Mouse (Mus musculus) myocyte (in vitro differentiated cells): ENCODE data around the gene Entpd7. TPM values are rescaled to one million over a fixed set of nuclear protein-coding genes. Genes with fewer than 3 reads are reported as not detected.
A peak's percentile ranks its signal among the peaks of the same experiment; 100 is the strongest.

Experiments used
- H3K27me3 ChIP-seq: one replicate; pipeline ENCODE4 v1.6.1; 2011; ENCODE audit not compliant: control insufficient read depth, insufficient read depth, insufficient read length
- H3K36me3 ChIP-seq: one replicate; pipeline ENCODE4 v1.6.1; 2011; ENCODE audit not compliant: control insufficient read depth, insufficient read depth
- H3K4me2 ChIP-seq: one replicate; pipeline ENCODE4 v1.6.1; 2011; ENCODE audit warnings: low read depth, control low read depth
- H3K4me3 ChIP-seq: one replicate; pipeline ENCODE4 v1.5.1; 2011; ENCODE audit warnings: mild to moderate bottlenecking, control low read depth, moderate library complexity
- H3K79me2 ChIP-seq: one replicate; pipeline ENCODE4 v1.6.1; 2011; ENCODE audit not compliant: control insufficient read depth, insufficient read depth
- H3ac ChIP-seq: one replicate; pipeline ENCODE4 v1.6.1; 2011; ENCODE audit not compliant: control insufficient read depth, insufficient read length
- CEBPB ChIP-seq: IDR thresholded peaks from 2 replicates; pipeline ENCODE4 v1.6.1; 2011; ENCODE audit warnings: mild to moderate bottlenecking, moderate library complexity; ENCODE audit not compliant: poor library complexity, insufficient read depth, severe bottlenecking
- E2F4 ChIP-seq: IDR thresholded peaks from one replicate; pipeline ENCODE4 v1.6.1; 2011; ENCODE audit warnings: mild to moderate bottlenecking, control low read depth, moderate library complexity; ENCODE audit not compliant: insufficient read depth
- MAX ChIP-seq: IDR thresholded peaks from one replicate; pipeline ENCODE4 v1.6.1; 2011; ENCODE audit warnings: low read depth, mild to moderate bottlenecking, control low read depth
- MYOD1 ChIP-seq, 3 experiments: IDR thresholded peaks; one replicate each; pipeline ENCODE4 v1.6.1; 2011; ENCODE audit warnings: control low read depth in 2 of 3, low read depth in 2 of 3, mild to moderate bottlenecking in 2 of 3, moderate library complexity in 1 of 3; ENCODE audit not compliant: insufficient read length in 2 of 3, control insufficient read depth in 1 of 3
- MYOG ChIP-seq, 3 experiments: IDR thresholded peaks; one replicate each; pipeline ENCODE4 v1.6.1; 2011; ENCODE audit warnings: control low read depth in 2 of 3, low read depth in 2 of 3, mild to moderate bottlenecking in 2 of 3; ENCODE audit not compliant: insufficient read length in 2 of 3, control insufficient read depth in 1 of 3, insufficient read depth in 1 of 3
- POLR2A ChIP-seq: IDR thresholded peaks from one replicate; pipeline ENCODE4 v1.6.1; 2011; ENCODE audit warnings: low read depth, mild to moderate bottlenecking, control low read depth, moderate library complexity; ENCODE audit not compliant: insufficient read length
- POLR2AphosphoS2 ChIP-seq: IDR thresholded peaks from one replicate; pipeline ENCODE4 v1.6.1; 2011; ENCODE audit warnings: low read depth, control low read depth; ENCODE audit not compliant: insufficient read length
- REST ChIP-seq: IDR thresholded peaks from one replicate; pipeline ENCODE4 v1.6.1; 2011; ENCODE audit warnings: mild to moderate bottlenecking, control low read depth, moderate library complexity; ENCODE audit not compliant: insufficient read depth, insufficient read length
- SRF ChIP-seq: IDR thresholded peaks from one replicate; pipeline ENCODE4 v1.6.1; 2011; ENCODE audit warnings: low read depth; ENCODE audit not compliant: control insufficient read depth, insufficient read length
- TCF12 ChIP-seq: IDR thresholded peaks from one replicate; pipeline ENCODE4 v1.6.1; 2011; ENCODE audit warnings: mild to moderate bottlenecking, control low read depth; ENCODE audit not compliant: poor library complexity, insufficient read depth, severe bottlenecking
- TCF3 ChIP-seq: IDR thresholded peaks from one replicate; pipeline ENCODE4 v1.6.1; 2011; ENCODE audit warnings: low read depth, control low read depth; ENCODE audit not compliant: insufficient read length
- USF1 ChIP-seq: IDR thresholded peaks from one replicate; pipeline ENCODE4 v1.6.1; 2011; ENCODE audit warnings: low read depth, mild to moderate bottlenecking, control low read depth, moderate library complexity
- polyA plus RNA-seq: library from polyadenylated mRNA; unstranded; fragments of >200 nt; fragmentation: generic; extraction: Trizol; gene quantifications from one replicate; pipeline ENCODE4 v1.2.1, GENCODE M21; 2012; ENCODE audit warnings: missing spikeins

Entpd7 gene
- polyA plus RNA-seq, 1 experiment: 2.2 TPM

GRCm38 (mm10) chr19:43660774-43661173, 28.7 kb upstream of the Entpd7 start:
- Histone ChIP-seq H3ac (no peak overlapping the region), H3K4me3 (no peak overlapping the region), H3K36me3 (no peaks in the 10 kb centered on the region), H3K79me2 (no peaks in the 10 kb centered on the region), H3K27me3 (no peaks in the 10 kb centered on the region), H3K4me2 (no peak overlapping the region)
- TF ChIP-seq TCF3: no peak
- no peak for TF ChIP-seq REST
- TF ChIP-seq POLR2AphosphoS2: no peak
- no peak for TF ChIP-seq USF1
- TF ChIP-seq CEBPB: no peak
- no peak for TF ChIP-seq MAX
- no peak for TF ChIP-seq SRF
- no peak for TF ChIP-seq MYOG (IDR thresholded peaks at IDR 0.05; ENCODE audit: control insufficient read depth in 1 of 3, insufficient read depth in 1 of 3, insufficient read length in 2 of 3, low read depth in 2 of 3)
- TF ChIP-seq MYOD1 (IDR thresholded peaks at IDR 0.05; ENCODE audit: control insufficient read depth in 1 of 3, insufficient read length in 2 of 3, low read depth in 2 of 3): no peak
- no peak for TF ChIP-seq E2F4
- no peak for TF ChIP-seq POLR2A
- no peak for TF ChIP-seq TCF12

GRCm38 (mm10) chr19:43662176-43662967, 27.1 kb upstream of the Entpd7 start:
- Histone ChIP-seq H3K4me3 (no peak overlapping the region), H3K27me3 (no peaks in the 10 kb centered on the region), H3K79me2 (no peaks in the 10 kb centered on the region), H3K36me3 (no peaks in the 10 kb centered on the region), H3K4me2 (no peak overlapping the region), H3ac (no peak overlapping the region)
- TF ChIP-seq MYOG (IDR thresholded peaks at IDR 0.05; ENCODE audit: control insufficient read depth in 1 of 3, insufficient read depth in 1 of 3, insufficient read length in 2 of 3, low read depth in 2 of 3) (no peak), TCF3 (no peak), SRF (no peak), TCF12 (no peak), CEBPB (no peak)

- TF ChIP-seq USF1: no peak
- no peak for TF ChIP-seq MAX
- no peak for TF ChIP-seq POLR2A
- no peak for TF ChIP-seq E2F4
- TF ChIP-seq REST: no peak
- no peak for TF ChIP-seq TCF12
- TF ChIP-seq POLR2AphosphoS2: no peak
- TF ChIP-seq TCF3: no peak
- no peak for TF ChIP-seq SRF
- TF ChIP-seq MYOG (IDR thresholded peaks at IDR 0.05; ENCODE audit: control insufficient read depth in 1 of 3, insufficient read depth in 1 of 3, insufficient read length in 2 of 3, low read depth in 2 of 3): no peak
- no peak for TF ChIP-seq MYOD1 (IDR thresholded peaks at IDR 0.05; ENCODE audit: control insufficient read depth in 1 of 3, insufficient read length in 2 of 3, low read depth in 2 of 3)
- TF ChIP-seq CEBPB: no peak
- no peaks in the 10 kb centered on the region for H3K36me3 ChIP-seq
- H3ac ChIP-seq: no peak overlapping the region
- no peak overlapping the region for H3K4me2 ChIP-seq
- H3K79me2 ChIP-seq: no peaks in the 10 kb centered on the region
- H3K4me3 ChIP-seq: no peak overlapping the region
- no peaks in the 10 kb centered on the region for H3K27me3 ChIP-seq
Observed at GRCm38 (mm10) chr19:43663471-43663870, 26.0 kb upstream of the Entpd7 start.

- Histone ChIP-seq H3K4me2 (no peak overlapping the region), H3K4me3 (no peak overlapping the region), H3K36me3 (no peaks in the 10 kb centered on the region), H3K27me3 (no peaks in the 10 kb centered on the region), H3K79me2 (peaks cover 13% of the 10 kb centered on the region), H3ac (no peak overlapping the region)
- TF ChIP-seq CEBPB: no peak
- no peak for TF ChIP-seq SRF
- TF ChIP-seq E2F4: no peak
- no peak for TF ChIP-seq TCF12
- TF ChIP-seq USF1: no peak
- no peak for TF ChIP-seq POLR2A
- no peak for TF ChIP-seq POLR2AphosphoS2
- no peak for TF ChIP-seq MYOD1 (IDR thresholded peaks at IDR 0.05; ENCODE audit: control insufficient read depth in 1 of 3, insufficient read length in 2 of 3, low read depth in 2 of 3)
- TF ChIP-seq REST: no peak
- no peak for TF ChIP-seq TCF3
Observed at GRCm38 (mm10) chr19:43665441-43666048, 23.9 kb upstream of the Entpd7 start.

- no peak overlapping the region for H3K4me3 ChIP-seq
- no peak overlapping the region for H3ac ChIP-seq
- peaks cover 19% of the 10 kb centered on the region for H3K79me2 ChIP-seq
- TF ChIP-seq MAX (no peak), USF1 (no peak), MYOD1 (IDR thresholded peaks at IDR 0.05; ENCODE audit: control insufficient read depth in 1 of 3, insufficient read length in 2 of 3, low read depth in 2 of 3) (no peak), TCF12 (no peak), TCF3 (no peak), POLR2A (no peak), REST (no peak), CEBPB (0 out of 2 replicates have a peak, but pooled peaks have one; percentile 4)
- H3K4me2 ChIP-seq: peak overlapping the region; percentile 26
- no peaks in the 10 kb centered on the region for H3K36me3 ChIP-seq
- no peaks in the 10 kb centered on the region for H3K27me3 ChIP-seq
Observed at GRCm38 (mm10) chr19:43666661-43667429, 22.6 kb upstream of the Entpd7 start.
